Mouse (Mus musculus): ENCODE results near the gene Orc2. TPM values are rescaled to one million over a fixed set of nuclear protein-coding genes. Genes with fewer than 3 reads are reported as not detected.

Orc2 gene
- 66.6 and 78.5 TPM in 2 replicates for total RNA-seq (2012; rRNA removed)
- polyA plus RNA-seq (2012; ENCODE audit: insufficient read depth in 1 of 2, insufficient read length in 2 of 2, low read depth in 1 of 2, low replicate concordance in 2 of 2, missing spikeins in 1 of 2): 100 to 1,000 TPM in 1 of 2 experiments, 10 to 100 TPM in 1; 56.6 to 233 TPM

DNA sequence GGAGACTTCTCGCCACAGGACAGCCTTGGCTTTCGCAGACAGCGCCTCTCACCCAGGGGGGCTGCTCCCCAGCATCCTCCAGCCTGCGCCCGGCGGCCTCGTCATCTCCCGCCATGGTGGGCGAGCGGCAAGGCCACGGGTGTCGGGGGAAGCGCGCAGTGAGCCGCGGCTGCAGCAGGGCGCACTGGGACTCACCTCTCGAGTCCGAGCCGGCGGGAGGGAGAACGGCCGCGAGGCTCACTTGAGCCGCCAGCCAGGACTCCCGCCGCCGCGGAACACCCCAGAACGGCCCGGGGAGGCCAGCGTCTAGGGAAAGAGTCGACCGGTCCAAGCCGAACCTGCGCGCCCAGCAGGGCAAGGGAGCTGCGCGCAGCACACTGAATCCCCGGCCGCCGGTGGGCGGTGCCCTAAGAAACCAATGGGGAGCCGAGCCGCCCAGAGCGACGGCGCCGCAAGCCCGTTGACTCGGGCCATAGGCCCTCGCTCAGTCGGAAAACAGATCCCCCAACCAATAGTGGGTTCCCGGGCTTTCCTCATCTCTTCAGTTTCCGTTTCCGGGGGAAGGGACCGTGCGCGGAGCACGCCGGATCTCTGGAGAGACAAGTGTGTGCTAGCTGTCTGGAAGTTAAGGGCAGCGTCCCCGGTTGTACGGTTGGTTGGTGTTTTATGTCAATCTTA lies at the start of gene Orc2:
TSS of gene Orc2 (minus strand) at position 533 of the 678 bp plus-strand sequence.
- Histone ChIP-seq H3K9ac (ENCODE audit: control insufficient read depth, low read depth, low read length, poor library complexity, severe bottlenecking) (peak within 1 kb of the TSS; percentile 90), H3K4me1 (ENCODE audit: control insufficient read depth in 1 of 2, insufficient read depth in 2 of 2, low read length in 2 of 2) (peaks cover 3 to 9% of the 10 kb centered on the region in 2 experiments; a peak in 3 of 4 replicates), H3K9me3 (replicated peaks; ENCODE audit: insufficient read depth, low read length) (no peaks in the 10 kb centered on the region), H3K36me3 (ENCODE audit: control insufficient read depth in 1 of 2, insufficient read depth in 2 of 2, low read length in 2 of 2) (peaks cover 4 to 11% of the 10 kb centered on the region in 2 experiments; a peak in 3 of 4 replicates), H3K79me2 (ENCODE audit: control insufficient read depth, insufficient read depth, low read length, poor library complexity) (peaks cover 22% of the 10 kb centered on the region), H3K4me3 (ENCODE audit: control insufficient read depth in 1 of 2, insufficient read depth in 1 of 2, low read depth in 2 of 2, low read length in 2 of 2) (peak within 1 kb of the TSS; percentile 76 to 86), H3K27ac (ENCODE audit: control insufficient read depth, low read depth, low read length) (peak within 1 kb of the TSS; percentile 71), H3K27me3 (ENCODE audit: control insufficient read depth in 1 of 2, insufficient read depth in 2 of 2, low read length in 2 of 2) (no peaks in the 10 kb centered on the region)
- peak; percentile 96 for DNase-seq (ENCODE audit: low read depth, low spot score)
- TF ChIP-seq SIN3A (IDR thresholded peaks at IDR 0.05; ENCODE audit: low read length) (peak; percentile 54), TCF12 (IDR thresholded peaks at IDR 0.05; ENCODE audit: low read depth, low read length) (0 out of 2 replicates have a peak, but pooled peaks have one; percentile 3), CHD2 (IDR thresholded peaks at IDR 0.05; ENCODE audit: low read length) (no peak), CTCF (IDR thresholded peaks at IDR 0.05 in 2 of 3, conservative IDR thresholded peaks at IDR 0.05 in 1 of 3; ENCODE audit: control insufficient read depth in 1 of 3, insufficient read depth in 1 of 3, low read depth in 2 of 3, low read length in 3 of 3, poor library complexity in 1 of 3, severe bottlenecking in 1 of 3) (no peak), ETS1 (IDR thresholded peaks at IDR 0.05; ENCODE audit: low read depth, low read length) (no peak), POLR2AphosphoS2 (IDR thresholded peaks at IDR 0.05; ENCODE audit: low read length) (peak; percentile 37), POLR2A (IDR thresholded peaks at IDR 0.05; ENCODE audit: control insufficient read depth in 1 of 2, insufficient read depth in 1 of 2, low read depth in 1 of 2, low read length in 2 of 2, poor library complexity in 1 of 2) (peak; percentile 77 to 83; a peak in 3 of 4 replicates), ZC3H11A (IDR thresholded peaks at IDR 0.05; ENCODE audit: low read depth, low read length) (no peak), MAZ (IDR thresholded peaks at IDR 0.05; ENCODE audit: low read depth, low read length) (no peak), MAX (IDR thresholded peaks at IDR 0.05; ENCODE audit: low read length) (peak; percentile 81), MYB (IDR thresholded peaks at IDR 0.05; ENCODE audit: low read depth, low read length) (no peak), ZKSCAN1 (IDR thresholded peaks at IDR 0.05; ENCODE audit: low read depth, low read length) (no peak), EP300 (IDR thresholded peaks at IDR 0.05; ENCODE audit: low read depth in 1 of 2, low read length in 2 of 2) (no peak), ELF1 (IDR thresholded peaks at IDR 0.05; ENCODE audit: low read depth, low read length) (no peak), E2F4 (IDR thresholded peaks at IDR 0.05; ENCODE audit: borderline replicate concordance, low read depth, low read length) (no peak), NRF1 (IDR thresholded peaks at IDR 0.05; ENCODE audit: insufficient read depth, low read depth, low read length, poor library complexity, severe bottlenecking) (peak; percentile 61), RCOR1 (IDR thresholded peaks at IDR 0.05; ENCODE audit: low read depth, low read length) (no peak), CHD1 (IDR thresholded peaks at IDR 0.05; ENCODE audit: low read depth, low read length) (no peak), MAFK (IDR thresholded peaks at IDR 0.05; ENCODE audit: borderline replicate concordance, low read depth, low read length) (no peak), MEF2A (IDR thresholded peaks at IDR 0.05; ENCODE audit: extremely low read depth, insufficient replicate concordance, low read depth, low read length, poor library complexity, severe bottlenecking) (no peak), HCFC1 (IDR thresholded peaks at IDR 0.05; ENCODE audit: low read depth, low read length) (peak; percentile 89), JUND (IDR thresholded peaks at IDR 0.05; ENCODE audit: low read depth, low read length) (no peak), NELFE (IDR thresholded peaks at IDR 0.05; ENCODE audit: low read depth, low read length) (peak; percentile 72), TAL1 (IDR thresholded peaks at IDR 0.05; ENCODE audit: low read length) (no peak), KAT2A (conservative IDR thresholded peaks at IDR 0.05; ENCODE audit: low read depth, low read length) (no peak; the same call in 1 of the 2 replicates), USF1 (IDR thresholded peaks at IDR 0.05; ENCODE audit: low read depth, low read length) (no peak), USF2 (IDR thresholded peaks at IDR 0.05; ENCODE audit: borderline replicate concordance in 1 of 2, insufficient read depth in 1 of 2, low read depth in 1 of 2, low read length in 2 of 2) (no peak), POLR2AphosphoS5 (IDR thresholded peaks at IDR 0.05; ENCODE audit: borderline replicate concordance, low read depth, low read length) (no peak), UBTF (IDR thresholded peaks at IDR 0.05; ENCODE audit: borderline replicate concordance, insufficient read depth, low read depth, low read length) (no peak), TBP (IDR thresholded peaks at IDR 0.05; ENCODE audit: low read depth, low read length) (peak; percentile 58; the same call in 1 of the 2 replicates), MYC (IDR thresholded peaks at IDR 0.05; ENCODE audit: low read depth, low read length) (peak; percentile 94), SMC3 (IDR thresholded peaks at IDR 0.05; ENCODE audit: low read depth, low read length) (no peak), MXI1 (IDR thresholded peaks at IDR 0.05; ENCODE audit: low read depth, low read length) (peak; percentile 83), ZMIZ1 (IDR thresholded peaks at IDR 0.05; ENCODE audit: low read depth, low read length) (no peak), GABPA (IDR thresholded peaks at IDR 0.05; ENCODE audit: low read depth, low read length) (no peak), GATA1 (IDR thresholded peaks at IDR 0.05; ENCODE audit: low read depth, low read length) (no peak)

Data from MEL (cell line).